Mouse (Mus musculus): ENCODE measurements at regions not wholly inside any gene's neighbourhood (a gene's known extent, or its start where the extent isn't known, plus 50 kb on each side); places are given as distances from the start of the nearest gene placed in this dataset.
"Not testable (repeated sequence)": the region's sequence is repeated elsewhere in the genome, so short reads cannot be mapped to it uniquely, and the experiment has no call there.

- WGBS: 86% methylated on average over 3 of the region's 3 CpGs
These were observed 103.9 kb upstream of the Tbl1x start for GRCm38 (mm10) chrX:77406896-77407295.

GRCm38 (mm10) chrX:77407925-77408324, 102.9 kb upstream of the Tbl1x start:
- no peak for DNase-seq
- TF ChIP-seq POLR2A (IDR thresholded peaks at IDR 0.05; ENCODE audit: borderline replicate concordance, extremely low read depth, low read depth, low read length): no peak
- no peak for TF ChIP-seq CTCF (IDR thresholded peaks at IDR 0.05; ENCODE audit: insufficient read depth, low read length)
- 56% methylated on average over 3 of the region's 3 CpGs for WGBS
- peaks cover under 1% of the 10 kb centered on the region; the same call in 1 of the 2 replicates for H3K4me1 ChIP-seq (ENCODE audit: control insufficient read depth, insufficient read depth, low read length)
- no peak overlapping the region for H3K4me3 ChIP-seq (replicated peaks; ENCODE audit: extremely low read depth, low read depth, low read length)

More at GRCm38 (mm10) chrX:77406896-77407295, 103.9 kb upstream of the Tbl1x start:
- TF ChIP-seq POLR2A (IDR thresholded peaks at IDR 0.05; ENCODE audit: borderline replicate concordance, extremely low read depth, low read depth, low read length) (no peak), CTCF (IDR thresholded peaks at IDR 0.05; ENCODE audit: insufficient read depth, low read length) (no peak)
- H3K4me3 ChIP-seq (replicated peaks; ENCODE audit: extremely low read depth, low read depth, low read length): no peak overlapping the region
- no peaks in the 10 kb centered on the region for H3K4me1 ChIP-seq (ENCODE audit: control insufficient read depth, insufficient read depth, low read length)
- no peak for DNase-seq

- no peak for DNase-seq
- peaks cover 3% of the 10 kb centered on the region; the same call in 1 of the 2 replicates for H3K4me1 ChIP-seq (ENCODE audit: control insufficient read depth, insufficient read depth, low read length)
- TF ChIP-seq CTCF (IDR thresholded peaks at IDR 0.05; ENCODE audit: insufficient read depth, low read length) (no peak), POLR2A (IDR thresholded peaks at IDR 0.05; ENCODE audit: borderline replicate concordance, extremely low read depth, low read depth, low read length) (no peak)
- no peak overlapping the region for H3K4me3 ChIP-seq (replicated peaks; ENCODE audit: extremely low read depth, low read depth, low read length)
- WGBS: 61% methylated on average over 7 of the region's 7 CpGs
These were observed 101.4 kb upstream of the Tbl1x start for GRCm38 (mm10) chrX:77409370-77409769.

DNA sequence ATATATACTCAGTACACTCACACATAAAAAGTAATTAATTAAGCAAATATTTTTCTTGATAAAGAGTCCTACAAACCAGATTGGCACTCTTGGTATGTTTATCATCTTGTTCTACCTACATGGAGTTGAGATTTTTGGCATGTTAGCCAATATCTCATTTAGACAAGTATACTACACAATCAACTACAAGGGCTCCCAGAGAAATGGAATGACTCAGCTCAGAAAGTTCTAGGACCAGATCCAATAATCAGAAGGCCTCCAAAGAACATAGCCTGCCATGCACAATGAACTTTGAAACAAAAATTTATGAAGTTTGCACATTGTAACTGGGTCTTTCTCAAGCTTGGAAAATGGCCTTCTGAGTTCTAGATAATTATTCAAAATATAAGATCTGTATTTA, 100.0 kb upstream of the Tbl1x start:
- Histone ChIP-seq H3K4me3 (replicated peaks; ENCODE audit: extremely low read depth, low read depth, low read length) (no peak overlapping the region), H3K4me1 (ENCODE audit: control insufficient read depth, insufficient read depth, low read length) (peaks cover 3% of the 10 kb centered on the region; the same call in 1 of the 2 replicates)
- no peak for DNase-seq
- TF ChIP-seq CTCF (IDR thresholded peaks at IDR 0.05; ENCODE audit: insufficient read depth, low read length): no peak
- no peak for TF ChIP-seq POLR2A (IDR thresholded peaks at IDR 0.05; ENCODE audit: borderline replicate concordance, extremely low read depth, low read depth, low read length)

GRCm38 (mm10) chrX:77414156-77414555, 96.7 kb upstream of the Tbl1x start:
- peaks cover 3% of the 10 kb centered on the region; the same call in 1 of the 2 replicates for H3K4me1 ChIP-seq (ENCODE audit: control insufficient read depth, insufficient read depth, low read length)
- DNase-seq: no peak
- no peak overlapping the region for H3K4me3 ChIP-seq (replicated peaks; ENCODE audit: extremely low read depth, low read depth, low read length)
- TF ChIP-seq POLR2A (IDR thresholded peaks at IDR 0.05; ENCODE audit: borderline replicate concordance, extremely low read depth, low read depth, low read length) (no peak), CTCF (IDR thresholded peaks at IDR 0.05; ENCODE audit: insufficient read depth, low read length) (no peak)

DNA sequence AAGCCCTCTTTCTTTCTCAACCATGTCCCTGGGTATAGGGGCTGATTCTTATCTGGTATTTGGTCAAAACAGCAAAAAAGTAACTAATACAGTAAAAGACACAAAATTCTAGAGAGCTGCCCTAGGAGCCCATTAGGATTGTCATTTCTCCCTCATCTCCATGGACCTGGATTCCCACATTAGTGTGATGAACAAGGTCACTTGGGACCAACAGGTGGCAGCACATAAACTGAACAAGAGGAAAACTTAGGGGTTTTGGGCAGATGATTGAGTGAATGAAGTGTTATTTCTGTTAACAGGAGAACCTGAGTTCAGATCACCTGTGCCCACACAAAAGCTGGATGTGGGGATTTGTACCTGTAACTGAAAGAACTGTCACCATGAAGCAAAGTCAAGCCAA, 93.0 kb upstream of the Tbl1x start:
- peaks cover 3% of the 10 kb centered on the region; the same call in 1 of the 2 replicates for H3K4me1 ChIP-seq (ENCODE audit: control insufficient read depth, insufficient read depth, low read length)
- no peak for DNase-seq
- H3K4me3 ChIP-seq (replicated peaks; ENCODE audit: extremely low read depth, low read depth, low read length): no peak overlapping the region
- TF ChIP-seq CTCF (IDR thresholded peaks at IDR 0.05; ENCODE audit: insufficient read depth, low read length): no peak
- TF ChIP-seq POLR2A (IDR thresholded peaks at IDR 0.05; ENCODE audit: borderline replicate concordance, extremely low read depth, low read depth, low read length): no peak

- Histone ChIP-seq H3K4me1 (ENCODE audit: control insufficient read depth, insufficient read depth, low read length) (no peaks in the 10 kb centered on the region), H3K4me3 (replicated peaks; ENCODE audit: extremely low read depth, low read depth, low read length) (no peak overlapping the region)
- 61% methylated on average over 2 of the region's 2 CpGs for WGBS
- TF ChIP-seq POLR2A (IDR thresholded peaks at IDR 0.05; ENCODE audit: borderline replicate concordance, extremely low read depth, low read depth, low read length): no peak
- no peak for TF ChIP-seq CTCF (IDR thresholded peaks at IDR 0.05; ENCODE audit: insufficient read depth, low read length)
- DNase-seq: no peak
These were observed 88.6 kb upstream of the Tbl1x start for GRCm38 (mm10) chrX:77422206-77422605.

- no peak for DNase-seq
- WGBS: 87% methylated on average over 3 of the region's 3 CpGs
- Histone ChIP-seq H3K4me1 (ENCODE audit: control insufficient read depth, insufficient read depth, low read length) (no peaks in the 10 kb centered on the region), H3K4me3 (replicated peaks; ENCODE audit: extremely low read depth, low read depth, low read length) (no peak overlapping the region)
- TF ChIP-seq POLR2A (IDR thresholded peaks at IDR 0.05; ENCODE audit: borderline replicate concordance, extremely low read depth, low read depth, low read length): no peak
- TF ChIP-seq CTCF (IDR thresholded peaks at IDR 0.05; ENCODE audit: insufficient read depth, low read length): no peak
These were observed 85.8 kb upstream of the Tbl1x start for GRCm38 (mm10) chrX:77424792-77425727.

GRCm38 (mm10) chrX:77425728-77426102, 85.1 kb upstream of the Tbl1x start:
- DNase-seq; H3K4me3 ChIP-seq (replicated peaks; ENCODE audit: extremely low read depth, low read depth, low read length); H3K4me1 ChIP-seq (ENCODE audit: control insufficient read depth, insufficient read depth, low read length): not testable (repeated sequence)
- WGBS: 71% methylated on average over 3 of the region's 3 CpGs

- 77% methylated on average over 6 of the region's 6 CpGs for WGBS
- not testable (repeated sequence) for H3K4me3 ChIP-seq (replicated peaks; ENCODE audit: extremely low read depth, low read depth, low read length); H3K4me1 ChIP-seq (ENCODE audit: control insufficient read depth, insufficient read depth, low read length); DNase-seq
These were observed 84.0 kb upstream of the Tbl1x start for GRCm38 (mm10) chrX:77426836-77427235.

Data from lung, adult 2 months (tissue).